Mouse (Mus musculus) right cerebral cortex, adult 18-20 months (tissue): ENCODE data around the gene Foxp3.
A peak's percentile ranks its signal among the peaks of the same experiment; 100 is the strongest.

Experiments
- DNase-seq: peaks from one replicate; pipeline ENCODE4 v3.0.0; 2022; ENCODE audit warnings: mixed read lengths

Foxp3 gene

GRCm38 (mm10) chrX:7617889-7618551 lies 44.6 kb downstream of the Foxp3 start:
- no peak for DNase-seq

- no peak for DNase-seq
These were observed 59.1 kb downstream of the Foxp3 start for GRCm38 (mm10) chrX:7632560-7632959.

GRCm38 (mm10) chrX:7635101-7635500 lies 61.7 kb downstream of the Foxp3 start:
- peak; percentile 80 for DNase-seq

GRCm38 (mm10) chrX:7638401-7639091 lies 65.1 kb downstream of the Foxp3 start, which contains the start of gene Syp:
Syp (plus strand) TSS chrX:7638471.
- DNase-seq: peak; percentile 90

GRCm38 (mm10) chrX:7639536-7640325 lies 66.3 kb downstream of the Foxp3 start:
- DNase-seq: no peak

- no peak for DNase-seq
These were observed 67.3 kb downstream of the Foxp3 start for GRCm38 (mm10) chrX:7640785-7641184.
